Mouse (Mus musculus) megakaryocyte-erythroid progenitor cell, adult 5-6 weeks (primary cell): Measurements from ENCODE around the gene Gm3047. TPM values are rescaled to one million over a fixed set of nuclear protein-coding genes. Genes with fewer than 3 reads are reported as not detected.
"Not testable (repeated sequence)": the region's sequence is repeated elsewhere in the genome, so short reads cannot be mapped to it uniquely, and the experiment has no call there.

Source experiments
- ATAC-seq: replicated peaks from 2 replicates; pipeline ENCODE4 v1.8.0; 2016; ENCODE audit warnings: mild to moderate bottlenecking, inconsistent platforms; ENCODE audit not compliant: severe bottlenecking, poor library complexity, low FRiP score, low TSS enrichment
- total RNA-seq, 2 experiments: library from RNA; stranded (forward) in 1 of 2; stranded (reverse) in 1 of 2; fragments of 200-1000, 215-1000 nt in 1 of 2; fragments of >200 nt in 1 of 2; fragmentation: Nextera tagmentation in 1 of 2; gene quantifications; 2 replicates each; pipeline ENCODE4 v1.2.3; 2014 to 2017

The Gm3047 gene
- not detected in 2 replicates for total RNA-seq (2014; fragmentation: Nextera tagmentation)
- not detected in 2 replicates for total RNA-seq (2017)

- not testable (repeated sequence) for ATAC-seq
Observed at GRCm38 (mm10) chr14:4555105-4555504, at the start of gene Gm3047. Gene Gm3047 (plus strand): TSS chr14:4555405.

Other genes with a start within 250 kb of the Gm3047 start
- not detected in 2 replicates for gene Gm3149, start 238.1 kb upstream of the Gm3047 start, total RNA-seq (2014; fragmentation: Nextera tagmentation)
- gene Gm3149, start 238.1 kb upstream of the Gm3047 start, total RNA-seq (2017), result not detected in 2 replicates
- not detected in 2 replicates for gene 2610042L04Rik, start 220.6 kb upstream of the Gm3047 start, total RNA-seq (2014; fragmentation: Nextera tagmentation)
- not detected in 2 replicates for gene 2610042L04Rik, start 220.6 kb upstream of the Gm3047 start, total RNA-seq (2017)
- not detected in 2 replicates for gene Gm3159, start 157.9 kb upstream of the Gm3047 start, total RNA-seq (2014; fragmentation: Nextera tagmentation)
- not detected in 2 replicates for gene Gm3159, start 157.9 kb upstream of the Gm3047 start, total RNA-seq (2017)
- gene Gm3164, start 140.0 kb upstream of the Gm3047 start, total RNA-seq (2014; fragmentation: Nextera tagmentation), result not detected in 2 replicates
- gene Gm3164, start 140.0 kb upstream of the Gm3047 start, total RNA-seq (2017), result not detected in 2 replicates
- gene Gm3173, start 124.4 kb upstream of the Gm3047 start, total RNA-seq (2014; fragmentation: Nextera tagmentation), result not detected in 2 replicates
- not detected in 2 replicates for gene Gm3173, start 124.4 kb upstream of the Gm3047 start, total RNA-seq (2017)
- not detected in 2 replicates for gene Gm3182, start 73.7 kb upstream of the Gm3047 start, total RNA-seq (2014; fragmentation: Nextera tagmentation)
- gene Gm3182, start 73.7 kb upstream of the Gm3047 start, total RNA-seq (2017), result not detected in 2 replicates
- not detected in 2 replicates for gene Gm8159, start 76.9 kb downstream of the Gm3047 start, total RNA-seq (2014; fragmentation: Nextera tagmentation)
- not detected in 2 replicates for gene Gm8159, start 76.9 kb downstream of the Gm3047 start, total RNA-seq (2017)
- gene Gm3239, start 108.8 kb downstream of the Gm3047 start, total RNA-seq (2014; fragmentation: Nextera tagmentation), result not detected in 2 replicates
- not detected in 2 replicates for gene Gm3239, start 108.8 kb downstream of the Gm3047 start, total RNA-seq (2017)
- gene Gm7876, start 153.8 kb downstream of the Gm3047 start, total RNA-seq (2014; fragmentation: Nextera tagmentation), result not detected in 2 replicates
- not detected in 2 replicates for gene Gm7876, start 153.8 kb downstream of the Gm3047 start, total RNA-seq (2017)
- gene Gm3252, start 171.4 kb downstream of the Gm3047 start, total RNA-seq (2014; fragmentation: Nextera tagmentation), result not detected in 2 replicates
- not detected in 2 replicates for gene Gm3252, start 171.4 kb downstream of the Gm3047 start, total RNA-seq (2017)
- 0.11 TPM in 1 of 2 replicates, not detected in the other for gene Gm9602, start 220.9 kb downstream of the Gm3047 start, total RNA-seq (2014; fragmentation: Nextera tagmentation)
- not detected in 2 replicates for gene Gm9602, start 220.9 kb downstream of the Gm3047 start, total RNA-seq (2017)